Mouse (Mus musculus): ENCODE measurements around the gene Rai2.
"Not testable (repeated sequence)": the region's sequence is repeated elsewhere in the genome, so short reads cannot be mapped to it uniquely, and the experiment has no call there.

The Rai2 gene

GRCm38 (mm10) chrX:161780321-161781034 lies 63.6 kb downstream of the Rai2 start:
- ChIA-PET POLR2A (no interaction called here), CTCF (no interaction called here)

GRCm38 (mm10) chrX:161790182-161790581 lies 73.3 kb downstream of the Rai2 start:
- ChIA-PET POLR2A (no interaction called here), CTCF (no interaction called here)

GRCm38 (mm10) chrX:161826186-161826585 lies 109.3 kb downstream of the Rai2 start:
- CTCF ChIA-PET, POLR2A ChIA-PET: not testable (repeated sequence)

Data from embryonic stem cell, embryonic (primary cell).